Mouse (Mus musculus): Measurements from ENCODE around the gene Zfp592.

GRCm38 (mm10) chr7:81005969-81006368, 12.5 kb downstream of the Zfp592 start:
- TF ChIP-seq POLR2A (IDR thresholded peaks at IDR 0.05; ENCODE audit: borderline replicate concordance, low read depth, low read length) (no peak), CTCF (IDR thresholded peaks at IDR 0.05; ENCODE audit: low read depth, low read length) (no peak)
